Mouse (Mus musculus) liver, adult (tissue): ENCODE data around the gene Maml2.

ENCODE experiments used
- GATA4 ChIP-seq: IDR thresholded peaks from 2 replicates; pipeline ENCODE4 v1.6.1; 2014; ENCODE audit warnings: mild to moderate bottlenecking, low read length; ENCODE audit not compliant: insufficient replicate concordance

Maml2 gene

GRCm38 (mm10) chr9:13414230-13414766 lies 116.5 kb downstream of the Maml2 start:
- no peak for TF ChIP-seq GATA4

GRCm38 (mm10) chr9:13425031-13425940 lies 127.5 kb downstream of the Maml2 start:
- TF ChIP-seq GATA4 = no peak

GRCm38 (mm10) chr9:13429477-13430125 lies 131.8 kb downstream of the Maml2 start:
- TF ChIP-seq GATA4 = no peak

GRCm38 (mm10) chr9:13430302-13430701 lies 132.5 kb downstream of the Maml2 start:
- TF ChIP-seq GATA4 = peak; percentile 75; the same call in 1 of the 2 replicates

- no peak for TF ChIP-seq GATA4
These were observed 133.0 kb downstream of the Maml2 start for GRCm38 (mm10) chr9:13430744-13431143.

GRCm38 (mm10) chr9:13431646-13432045 lies 133.9 kb downstream of the Maml2 start:
- no peak for TF ChIP-seq GATA4

GRCm38 (mm10) chr9:13433501-13434090 lies 135.8 kb downstream of the Maml2 start:
- no peak for TF ChIP-seq GATA4

GRCm38 (mm10) chr9:13440911-13441310 lies 143.2 kb downstream of the Maml2 start:
- no peak for TF ChIP-seq GATA4

- peak; percentile 87; the same call in 1 of the 2 replicates for TF ChIP-seq GATA4
These were observed 144.4 kb downstream of the Maml2 start for GRCm38 (mm10) chr9:13442012-13442735.

- no peak for TF ChIP-seq GATA4
These were observed 145.9 kb downstream of the Maml2 start for GRCm38 (mm10) chr9:13443484-13444211.

- TF ChIP-seq GATA4 = no peak
These were observed 148.5 kb downstream of the Maml2 start for GRCm38 (mm10) chr9:13446236-13446635.

- no peak for TF ChIP-seq GATA4
These were observed 149.0 kb downstream of the Maml2 start, which contains the start of gene Gm17571 for GRCm38 (mm10) chr9:13446703-13447285. Gene Gm17571, minus strand, starts transcription at chr9:13446753.

- TF ChIP-seq GATA4 = no peak
These were observed 151.0 kb downstream of the Maml2 start for GRCm38 (mm10) chr9:13448716-13449115.

GRCm38 (mm10) chr9:13454651-13455123 lies 156.9 kb downstream of the Maml2 start:
- TF ChIP-seq GATA4 = no peak

- no peak for TF ChIP-seq GATA4
These were observed 157.5 kb downstream of the Maml2 start for GRCm38 (mm10) chr9:13455231-13455630.
